In genomic region chr6:135055882-135056281, GRCm38 (mm10) we compare ENCODE assay signal across 16 mouse cellular contexts.
"Had no signal": no experiment of that assay in that cellular context is flagged by ENCODE, and none has a peak within 500 bp of the region (broad histone marks: within the 10 kb centered on the region; RNA-seq: fewer than 3 reads in every experiment).

No protein-coding gene starts in this region.

- H3K9ac ChIP-seq: liver, embryonic 13.5 days; liver, embryonic 15.5 days; liver, postnatal 0 days; lung, embryonic 15.5 days; midbrain, embryonic 13.5 days; midbrain, embryonic 15.5 days; neural tube, embryonic 12.5 days had no signal

- DNase-seq: liver; liver, embryonic 13.5 days; liver, postnatal 0 days; right cerebral cortex, postnatal 14 days; thymus, adult 2 months; thymus, postnatal 25 days; thymus, postnatal 4 days had no signal

- H3K27me3 ChIP-seq: liver, embryonic 13.5 days; liver, embryonic 15.5 days; lung, embryonic 15.5 days; midbrain, embryonic 13.5 days; midbrain, embryonic 15.5 days; neural tube, embryonic 12.5 days had no signal

- H3K4me2 ChIP-seq: liver, embryonic 11.5 days; liver, embryonic 13.5 days; liver, embryonic 15.5 days; lung, embryonic 15.5 days; midbrain, embryonic 11.5 days; midbrain, embryonic 13.5 days; midbrain, embryonic 15.5 days; neural tube, embryonic 12.5 days had no signal

- H3K9me3 ChIP-seq: liver, embryonic 13.5 days; liver, embryonic 15.5 days; lung, embryonic 15.5 days; megakaryocyte, embryonic 14.5 days; midbrain, embryonic 13.5 days; midbrain, embryonic 15.5 days; neural tube, embryonic 12.5 days had no signal

- H3K4me3 ChIP-seq: liver, embryonic 13.5 days; liver, embryonic 15.5 days; lung, embryonic 15.5 days; megakaryocyte, embryonic 14.5 days; midbrain, embryonic 13.5 days; midbrain, embryonic 15.5 days; neural tube, embryonic 12.5 days had no signal

- ATAC-seq: liver, postnatal 0 days; midbrain, embryonic 13.5 days; midbrain, embryonic 15.5 days had no signal

- H3K27ac ChIP-seq: liver, embryonic 13.5 days; liver, embryonic 15.5 days; lung, embryonic 15.5 days; macrophage; midbrain, embryonic 13.5 days; midbrain, embryonic 15.5 days; neural tube, embryonic 12.5 days had no signal

- H3K36me3 ChIP-seq: liver, embryonic 13.5 days; liver, embryonic 15.5 days; lung, embryonic 15.5 days; midbrain, embryonic 13.5 days; midbrain, embryonic 15.5 days; neural tube, embryonic 12.5 days had no signal

- H3K4me1 ChIP-seq: liver, embryonic 15.5 days; megakaryocyte, embryonic 14.5 days; midbrain, embryonic 13.5 days; midbrain, embryonic 15.5 days; neural tube, embryonic 12.5 days had no signal
